Mouse (Mus musculus): Measurements from ENCODE around the gene Ifnk. TPM values are rescaled to one million over a fixed set of nuclear protein-coding genes. Genes with fewer than 3 reads are reported as not detected.

The Ifnk gene
- polyA plus RNA-seq, 1 experiment from 2014 or later, result 0.14 TPM

DNA sequence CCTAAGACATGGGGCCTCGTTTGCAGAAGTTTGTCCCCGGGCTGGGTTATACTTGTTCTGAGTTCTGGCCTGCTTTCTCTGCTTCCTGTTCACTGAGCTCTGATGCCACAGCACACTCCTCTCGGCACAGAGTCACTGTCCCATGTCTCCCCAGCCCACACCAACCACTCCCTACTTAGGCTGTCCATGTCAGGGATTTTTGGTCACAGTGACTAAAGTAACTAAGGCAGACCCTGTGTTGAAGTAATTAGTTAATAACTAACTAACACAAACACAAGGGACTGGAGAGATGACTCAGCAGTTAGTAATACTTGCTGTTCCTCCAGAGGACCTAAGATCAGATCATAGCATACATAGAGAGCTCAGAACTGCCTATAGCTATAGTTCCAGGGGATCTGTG is 14.1 kb downstream of the Ifnk start:
- ATAC-seq (ENCODE audit: low read depth), result peak; percentile 82
- Histone ChIP-seq H3K4me3 (ENCODE audit: low read depth, low read length) (no peak overlapping the region), H3K4me2 (ENCODE audit: low read depth, low read length) (no peak overlapping the region), H3K27me3 (ENCODE audit: control insufficient read depth, insufficient read depth, low read depth, low read length) (no peaks in the 10 kb centered on the region), H3K9me3 (replicated peaks; ENCODE audit: control insufficient read depth, low read length) (no peaks in the 10 kb centered on the region), H3K27ac (ENCODE audit: low read length) (no peak overlapping the region), H3K36me3 (ENCODE audit: control insufficient read depth, insufficient read depth) (no peaks in the 10 kb centered on the region), H3K4me1 (ENCODE audit: control insufficient read depth, low read depth, low read length) (no peaks in the 10 kb centered on the region; the same call in 1 of the 2 replicates), H3K9ac (ENCODE audit: low read depth, low read length) (no peak overlapping the region)
- 29% methylated on average over 3 of the region's 3 CpGs for WGBS (ENCODE audit: insufficient replicate concordance)

- WGBS (ENCODE audit: insufficient replicate concordance), result 51% methylated on average over 5 of the region's 5 CpGs
- Histone ChIP-seq H3K4me3 (ENCODE audit: low read depth, low read length) (no peak overlapping the region), H3K27me3 (ENCODE audit: control insufficient read depth, insufficient read depth, low read depth, low read length) (no peaks in the 10 kb centered on the region), H3K4me2 (ENCODE audit: low read depth, low read length) (no peak overlapping the region), H3K36me3 (ENCODE audit: control insufficient read depth, insufficient read depth) (no peaks in the 10 kb centered on the region), H3K9me3 (replicated peaks; ENCODE audit: control insufficient read depth, low read length) (no peaks in the 10 kb centered on the region), H3K9ac (ENCODE audit: low read depth, low read length) (no peak overlapping the region), H3K4me1 (ENCODE audit: control insufficient read depth, low read depth, low read length) (no peaks in the 10 kb centered on the region; the same call in 1 of the 2 replicates), H3K27ac (ENCODE audit: low read length) (no peak overlapping the region)
- ATAC-seq (ENCODE audit: low read depth), result no peak
Observed at GRCm38 (mm10) chr4:35167855-35168254, 16.0 kb downstream of the Ifnk start.

- 68% methylated on average over 13 of the region's 13 CpGs for WGBS (ENCODE audit: insufficient replicate concordance)
- H3K36me3 ChIP-seq (ENCODE audit: control insufficient read depth, insufficient read depth), result no peaks in the 10 kb centered on the region
- no peak for ATAC-seq (ENCODE audit: low read depth)
- H3K4me1 ChIP-seq (ENCODE audit: control insufficient read depth, low read depth, low read length), result no peaks in the 10 kb centered on the region; the same call in 1 of the 2 replicates
- no peaks in the 10 kb centered on the region for H3K27me3 ChIP-seq (ENCODE audit: control insufficient read depth, insufficient read depth, low read depth, low read length)
- no peak overlapping the region for H3K27ac ChIP-seq (ENCODE audit: low read length)
- no peak overlapping the region for H3K4me3 ChIP-seq (ENCODE audit: low read depth, low read length)
- H3K9me3 ChIP-seq (replicated peaks; ENCODE audit: control insufficient read depth, low read length), result no peaks in the 10 kb centered on the region
- H3K4me2 ChIP-seq (ENCODE audit: low read depth, low read length), result no peak overlapping the region
- H3K9ac ChIP-seq (ENCODE audit: low read depth, low read length), result no peak overlapping the region
Observed at GRCm38 (mm10) chr4:35169571-35170125, 17.8 kb downstream of the Ifnk start.

- H3K27ac ChIP-seq (ENCODE audit: low read length), result no peak overlapping the region
- H3K9ac ChIP-seq (ENCODE audit: low read depth, low read length), result no peak overlapping the region
- H3K4me3 ChIP-seq (ENCODE audit: low read depth, low read length), result no peak overlapping the region
- no peak for ATAC-seq (ENCODE audit: low read depth)
- H3K9me3 ChIP-seq (replicated peaks; ENCODE audit: control insufficient read depth, low read length), result no peaks in the 10 kb centered on the region
- H3K27me3 ChIP-seq (ENCODE audit: control insufficient read depth, insufficient read depth, low read depth, low read length), result no peaks in the 10 kb centered on the region
- no peaks in the 10 kb centered on the region for H3K36me3 ChIP-seq (ENCODE audit: control insufficient read depth, insufficient read depth)
- H3K4me1 ChIP-seq (ENCODE audit: control insufficient read depth, low read depth, low read length), result no peaks in the 10 kb centered on the region
- 72% methylated on average over 2 of the region's 2 CpGs for WGBS (ENCODE audit: insufficient replicate concordance)
- no peak overlapping the region for H3K4me2 ChIP-seq (ENCODE audit: low read depth, low read length)
Observed at GRCm38 (mm10) chr4:35172471-35172870, 20.6 kb downstream of the Ifnk start.

DNA sequence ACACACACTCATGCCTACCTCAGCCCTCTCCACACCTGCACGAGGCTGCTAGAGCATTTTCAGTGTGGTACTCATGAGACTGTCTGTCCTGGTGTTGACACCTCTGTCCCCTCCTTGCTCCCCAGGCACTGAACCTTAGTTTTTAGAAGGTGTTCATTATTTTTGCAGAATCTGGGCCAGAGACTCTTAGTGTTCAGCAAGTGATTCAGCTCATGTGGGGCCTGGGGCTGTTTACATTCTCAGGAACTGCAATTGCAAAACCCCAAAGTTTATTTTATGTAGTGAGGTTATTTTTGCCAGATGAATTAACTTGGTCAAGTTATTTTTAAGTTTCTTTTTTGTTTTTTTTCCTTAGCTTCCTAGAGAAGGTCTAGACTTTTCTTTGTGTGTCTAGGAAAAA is 21.7 kb downstream of the Ifnk start:
- no peak overlapping the region for H3K9ac ChIP-seq (ENCODE audit: low read depth, low read length)
- no peak for ATAC-seq (ENCODE audit: low read depth)
- 45% methylated on average over 1 of the region's 1 CpGs for WGBS (ENCODE audit: insufficient replicate concordance)
- H3K36me3 ChIP-seq (ENCODE audit: control insufficient read depth, insufficient read depth), result no peaks in the 10 kb centered on the region
- no peak overlapping the region for H3K27ac ChIP-seq (ENCODE audit: low read length)
- H3K4me2 ChIP-seq (ENCODE audit: low read depth, low read length), result no peak overlapping the region
- H3K4me3 ChIP-seq (ENCODE audit: low read depth, low read length), result no peak overlapping the region
- no peaks in the 10 kb centered on the region for H3K27me3 ChIP-seq (ENCODE audit: control insufficient read depth, insufficient read depth, low read depth, low read length)
- H3K4me1 ChIP-seq (ENCODE audit: control insufficient read depth, low read depth, low read length), result no peaks in the 10 kb centered on the region
- H3K9me3 ChIP-seq (replicated peaks; ENCODE audit: control insufficient read depth, low read length), result no peaks in the 10 kb centered on the region

- Histone ChIP-seq H3K27ac (ENCODE audit: low read length) (no peak overlapping the region), H3K36me3 (ENCODE audit: control insufficient read depth, insufficient read depth) (no peaks in the 10 kb centered on the region), H3K4me3 (ENCODE audit: low read depth, low read length) (no peak overlapping the region), H3K4me1 (ENCODE audit: control insufficient read depth, low read depth, low read length) (no peaks in the 10 kb centered on the region), H3K9me3 (replicated peaks; ENCODE audit: control insufficient read depth, low read length) (no peaks in the 10 kb centered on the region), H3K9ac (ENCODE audit: low read depth, low read length) (no peak overlapping the region), H3K4me2 (ENCODE audit: low read depth, low read length) (no peak overlapping the region), H3K27me3 (ENCODE audit: control insufficient read depth, insufficient read depth, low read depth, low read length) (no peaks in the 10 kb centered on the region)
- ATAC-seq (ENCODE audit: low read depth), result no peak
- 50% methylated on average over 2 of the region's 2 CpGs for WGBS (ENCODE audit: insufficient replicate concordance)
Observed at GRCm38 (mm10) chr4:35175566-35175965, 23.7 kb downstream of the Ifnk start.

DNA sequence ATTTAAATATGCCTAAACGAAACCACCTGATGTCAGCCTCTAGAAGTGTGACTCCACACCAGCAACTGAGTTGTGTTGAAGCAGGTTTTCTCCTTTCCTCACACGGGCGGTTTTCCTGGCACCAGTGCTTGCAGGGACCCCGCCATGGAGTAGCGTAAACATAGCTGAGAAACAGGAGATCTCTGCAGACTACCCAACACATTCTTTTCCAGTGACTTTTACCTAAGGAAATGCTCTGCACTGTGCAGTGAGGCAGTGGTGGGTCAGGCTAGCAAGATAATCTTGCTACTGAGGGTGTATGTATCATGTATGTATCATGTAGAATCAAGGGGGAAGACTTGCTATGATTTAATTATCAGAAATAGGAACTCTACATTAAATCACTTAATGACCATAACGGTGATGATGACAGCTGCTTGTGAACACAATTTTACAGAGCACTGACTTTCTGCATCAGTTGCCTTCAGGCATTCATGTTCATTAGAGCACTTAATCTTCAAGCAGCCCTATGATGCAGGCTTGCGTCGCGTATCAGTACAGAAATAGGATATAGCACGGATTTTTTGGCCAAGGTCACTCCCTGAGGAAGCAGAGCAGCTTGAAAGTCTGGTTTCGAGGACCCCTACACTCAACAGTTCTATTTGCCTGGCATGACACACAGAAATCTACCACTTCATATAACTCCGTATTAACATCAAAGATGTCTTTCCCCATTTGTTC is 26.2 kb downstream of the Ifnk start:
- Histone ChIP-seq H3K9me3 (replicated peaks; ENCODE audit: control insufficient read depth, low read length) (no peaks in the 10 kb centered on the region), H3K4me3 (ENCODE audit: low read depth, low read length) (no peak overlapping the region), H3K27ac (ENCODE audit: low read length) (no peak overlapping the region), H3K4me2 (ENCODE audit: low read depth, low read length) (no peak overlapping the region), H3K9ac (ENCODE audit: low read depth, low read length) (no peak overlapping the region), H3K27me3 (ENCODE audit: control insufficient read depth, insufficient read depth, low read depth, low read length) (no peaks in the 10 kb centered on the region), H3K36me3 (ENCODE audit: control insufficient read depth, insufficient read depth) (no peaks in the 10 kb centered on the region), H3K4me1 (ENCODE audit: control insufficient read depth, low read depth, low read length) (no peaks in the 10 kb centered on the region)
- WGBS (ENCODE audit: insufficient replicate concordance), result 69% methylated on average over 12 of the region's 12 CpGs
- ATAC-seq (ENCODE audit: low read depth), result no peak

- no peak overlapping the region for H3K4me2 ChIP-seq (ENCODE audit: low read depth, low read length)
- no peaks in the 10 kb centered on the region for H3K36me3 ChIP-seq (ENCODE audit: control insufficient read depth, insufficient read depth)
- H3K4me3 ChIP-seq (ENCODE audit: low read depth, low read length), result no peak overlapping the region
- WGBS (ENCODE audit: insufficient replicate concordance), result 39% methylated on average over 8 of the region's 8 CpGs
- H3K9me3 ChIP-seq (replicated peaks; ENCODE audit: control insufficient read depth, low read length), result no peaks in the 10 kb centered on the region
- H3K4me1 ChIP-seq (ENCODE audit: control insufficient read depth, low read depth, low read length), result peaks cover 4% of the 10 kb centered on the region
- no peak overlapping the region for H3K9ac ChIP-seq (ENCODE audit: low read depth, low read length)
- H3K27ac ChIP-seq (ENCODE audit: low read length), result no peak overlapping the region
- peak; percentile 39; the same call in 1 of the 2 replicates for ATAC-seq (ENCODE audit: low read depth)
- no peaks in the 10 kb centered on the region for H3K27me3 ChIP-seq (ENCODE audit: control insufficient read depth, insufficient read depth, low read depth, low read length)
Observed at GRCm38 (mm10) chr4:35187617-35188326, 35.9 kb downstream of the Ifnk start.

DNA sequence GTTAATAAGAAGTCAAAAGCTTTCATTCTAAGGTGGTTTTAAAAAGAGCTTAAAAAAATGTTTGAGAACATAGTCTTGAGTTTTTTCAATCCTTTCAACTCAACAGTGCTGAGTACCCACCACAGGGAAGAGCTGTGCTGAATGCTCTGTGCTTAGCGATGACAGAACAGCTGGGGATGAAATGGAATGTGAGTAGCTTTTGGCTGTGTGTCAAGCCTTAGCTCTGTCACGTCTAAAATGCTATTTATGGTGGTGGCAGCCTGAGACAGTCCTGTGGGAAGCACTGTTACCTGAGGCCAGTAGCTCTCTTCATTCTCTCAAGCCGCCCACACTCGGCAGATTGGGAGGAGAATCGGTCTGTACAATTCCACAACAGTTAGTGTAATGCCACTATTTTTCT is 37.9 kb downstream of the Ifnk start:
- no peaks in the 10 kb centered on the region for H3K27me3 ChIP-seq (ENCODE audit: control insufficient read depth, insufficient read depth, low read depth, low read length)
- H3K9me3 ChIP-seq (replicated peaks; ENCODE audit: control insufficient read depth, low read length), result no peaks in the 10 kb centered on the region
- ATAC-seq (ENCODE audit: low read depth), result no peak
- H3K36me3 ChIP-seq (ENCODE audit: control insufficient read depth, insufficient read depth), result no peaks in the 10 kb centered on the region
- H3K4me1 ChIP-seq (ENCODE audit: control insufficient read depth, low read depth, low read length), result peaks cover 4% of the 10 kb centered on the region
- no peak overlapping the region for H3K9ac ChIP-seq (ENCODE audit: low read depth, low read length)
- H3K4me3 ChIP-seq (ENCODE audit: low read depth, low read length), result no peak overlapping the region
- no peak overlapping the region for H3K4me2 ChIP-seq (ENCODE audit: low read depth, low read length)
- H3K27ac ChIP-seq (ENCODE audit: low read length), result no peak overlapping the region
- 70% methylated on average over 5 of the region's 5 CpGs for WGBS (ENCODE audit: insufficient replicate concordance)
